Mouse (Mus musculus): ENCODE data around the gene Mlst8. TPM values are rescaled to one million over a fixed set of nuclear protein-coding genes. Genes with fewer than 3 reads are reported as not detected.

Gene Mlst8
- polyA plus RNA-seq, 1 experiment = 8.5 TPM

GRCm38 (mm10) chr17:24496026-24496425, 17.1 kb upstream of the Mlst8 start:
- no peak for TF ChIP-seq GATA1 (IDR thresholded peaks at IDR 0.05; ENCODE audit: low read length)

DNA sequence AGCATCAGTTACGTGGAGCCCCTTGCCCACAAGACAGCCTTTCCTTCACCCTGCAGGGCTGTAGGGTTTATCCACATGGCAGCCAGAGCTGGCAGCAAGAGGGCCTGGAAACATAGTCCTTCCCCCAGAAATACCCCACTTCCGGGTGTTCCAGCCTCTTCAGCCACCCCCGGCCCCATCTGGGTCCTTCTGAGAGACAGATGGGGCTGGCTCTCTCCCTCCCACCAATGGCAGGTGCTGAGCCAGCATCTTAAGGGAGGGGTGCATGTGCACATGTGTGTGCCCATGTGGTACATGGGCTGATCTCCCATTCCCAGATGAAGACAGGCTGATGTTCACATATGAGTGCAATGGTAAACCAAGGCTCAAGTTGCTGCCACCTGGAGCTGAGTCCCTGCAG, 16.6 kb upstream of the Mlst8 start:
- no peak for TF ChIP-seq GATA1 (IDR thresholded peaks at IDR 0.05; ENCODE audit: low read length)

DNA sequence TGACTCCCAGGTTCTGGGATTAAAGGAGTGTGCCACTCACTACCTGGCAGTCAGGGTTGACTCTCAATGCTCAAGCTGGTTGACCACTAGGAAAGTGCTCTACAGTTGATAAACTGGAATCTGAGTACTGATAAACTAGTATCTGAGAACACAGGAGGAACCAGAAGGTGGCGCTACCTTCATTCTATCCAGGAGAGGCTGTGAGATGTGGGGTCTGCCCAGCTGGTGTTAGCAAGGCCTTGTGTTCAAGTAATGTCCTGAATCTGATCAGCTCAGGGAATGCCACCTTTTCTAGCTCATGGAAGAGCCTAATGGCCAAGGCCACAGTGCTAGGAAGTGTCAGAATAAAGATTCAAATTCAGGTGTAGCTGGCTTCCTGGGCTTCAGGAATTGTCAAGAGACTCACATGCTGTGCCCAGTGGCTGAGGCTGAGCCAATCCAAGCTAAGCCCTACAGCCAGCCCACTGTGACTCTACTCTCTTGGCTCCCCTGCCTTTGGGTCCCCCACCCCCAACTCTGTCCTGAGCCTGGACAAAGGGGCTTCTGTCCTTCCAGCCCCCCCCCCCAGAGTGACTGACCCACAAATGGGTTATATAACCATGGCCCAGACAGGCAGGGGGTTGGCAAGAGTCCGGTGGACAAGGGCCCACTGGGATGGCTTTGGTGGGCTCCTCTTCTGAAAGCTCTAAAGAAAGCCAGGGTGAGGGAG, 15.9 kb upstream of the Mlst8 start:
- no peak for TF ChIP-seq GATA1 (IDR thresholded peaks at IDR 0.05; ENCODE audit: low read length)

DNA sequence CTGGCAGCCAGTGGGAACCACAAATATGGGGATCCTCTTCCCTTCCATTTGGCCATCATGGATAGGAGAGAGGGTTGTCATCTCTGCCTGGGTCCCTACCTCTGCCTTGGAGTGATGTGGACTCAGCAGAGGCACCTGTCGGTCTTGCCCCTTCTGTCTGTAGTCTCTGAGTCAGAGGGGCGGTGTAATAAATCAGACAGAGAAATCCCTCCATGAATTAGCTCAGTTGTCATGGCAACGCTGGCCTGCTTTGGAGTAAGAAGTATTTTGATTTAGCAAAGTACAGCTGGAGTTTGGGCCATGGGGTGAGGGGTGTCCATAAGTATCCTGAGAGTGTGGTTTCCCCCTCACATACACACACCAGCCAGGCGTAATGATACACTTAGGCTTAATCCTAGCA, 11.5 kb upstream of the Mlst8 start:
- no peak for TF ChIP-seq GATA1 (IDR thresholded peaks at IDR 0.05; ENCODE audit: low read length)

DNA sequence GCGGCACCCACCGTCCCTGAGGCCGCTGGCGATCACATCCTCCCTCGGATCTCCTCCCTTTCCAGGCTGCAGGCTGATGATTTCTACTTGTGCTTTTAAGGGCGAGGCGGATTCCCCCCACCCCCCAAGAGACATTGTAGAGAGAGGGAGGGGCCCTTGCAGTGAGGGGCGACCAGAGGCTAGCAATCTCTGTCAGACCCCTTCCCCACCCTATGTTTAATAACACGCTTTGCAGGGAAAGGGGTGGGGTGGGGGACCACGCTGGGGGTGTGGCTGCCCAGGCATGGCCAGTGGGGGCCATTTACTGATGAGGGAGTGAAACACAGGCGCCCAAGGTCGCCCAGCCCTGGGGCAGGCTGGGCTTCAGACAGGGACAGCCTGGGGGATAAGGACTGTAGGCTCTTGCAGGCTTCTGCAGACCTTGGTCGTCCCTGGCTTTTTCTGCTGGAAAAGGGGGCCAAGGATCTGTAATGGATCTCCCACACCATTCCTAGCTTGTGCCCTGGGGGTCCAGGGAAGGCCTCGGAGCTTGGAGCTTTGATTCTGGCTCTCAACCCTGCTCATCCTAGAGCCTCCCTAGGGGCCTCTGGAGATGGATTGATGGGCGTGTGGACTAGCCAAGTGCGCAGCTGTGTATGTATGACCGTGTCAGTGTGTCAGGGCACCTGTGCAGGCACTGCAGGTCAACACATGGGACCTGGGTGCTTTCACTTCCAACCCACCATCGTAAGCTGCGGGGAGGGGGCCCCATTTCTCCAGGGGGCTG, 10.6 kb upstream of the Mlst8 start:
- TF ChIP-seq GATA1 (IDR thresholded peaks at IDR 0.05; ENCODE audit: low read length) = no peak

- TF ChIP-seq GATA1 (IDR thresholded peaks at IDR 0.05; ENCODE audit: low read length) = no peak
Observed at GRCm38 (mm10) chr17:24488662-24489264, 9.9 kb upstream of the Mlst8 start.

DNA sequence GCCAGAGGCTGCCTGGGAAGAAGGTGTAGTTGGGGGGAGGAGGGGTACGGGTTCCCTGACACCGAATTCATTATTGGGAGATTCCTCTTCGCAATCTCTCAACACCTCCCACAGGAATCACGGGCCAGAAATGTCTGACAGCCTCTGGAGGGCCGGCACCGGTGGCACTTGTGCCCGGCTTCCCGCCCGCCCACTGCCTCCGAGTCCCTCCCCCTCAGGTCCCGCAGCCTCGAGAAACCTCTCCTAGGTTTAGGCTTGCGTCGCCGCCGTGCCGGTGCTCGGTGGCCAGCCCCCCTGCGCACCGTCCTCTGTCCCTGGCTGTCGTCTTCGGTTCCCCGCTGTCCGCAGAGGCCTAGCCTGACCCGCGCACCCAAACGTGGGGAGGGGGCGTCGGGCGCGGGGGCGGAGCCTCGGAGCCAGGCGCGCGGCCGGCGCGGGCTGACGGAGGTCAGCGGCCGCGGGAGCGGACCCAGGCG, 9.3 kb upstream of the Mlst8 start, which contains the start of gene Caskin1:
Caskin1 (plus strand) TSS at position 416 of the 476 bp plus-strand sequence.
- no peak for TF ChIP-seq GATA1 (IDR thresholded peaks at IDR 0.05; ENCODE audit: low read length)

GRCm38 (mm10) chr17:24485090-24485860, 6.4 kb upstream of the Mlst8 start:
- no peak for TF ChIP-seq GATA1 (IDR thresholded peaks at IDR 0.05; ENCODE audit: low read length)

DNA sequence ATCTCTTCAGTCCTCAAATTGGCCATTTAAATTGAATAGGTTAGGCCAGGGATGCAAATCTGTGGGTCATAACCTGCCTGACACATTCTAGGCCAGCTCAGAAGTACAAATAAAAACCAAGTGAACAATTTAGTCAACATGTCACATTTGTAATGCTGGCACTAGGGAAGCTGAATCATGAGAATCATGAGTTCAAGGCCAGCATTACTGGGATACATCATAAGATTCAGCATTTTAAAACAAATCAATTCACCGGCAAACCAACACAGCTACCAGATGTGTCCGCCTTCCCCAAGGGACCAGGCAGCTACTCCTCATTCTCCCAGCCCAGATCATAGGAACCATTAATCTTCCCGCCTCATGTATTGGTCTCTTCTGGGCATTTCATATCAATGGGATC, 4.6 kb upstream of the Mlst8 start:
- TF ChIP-seq GATA1 (IDR thresholded peaks at IDR 0.05; ENCODE audit: low read length) = no peak

- TF ChIP-seq GATA1 (IDR thresholded peaks at IDR 0.05; ENCODE audit: low read length) = no peak
Observed at GRCm38 (mm10) chr17:24481027-24481815, 2.3 kb upstream of the Mlst8 start.

DNA sequence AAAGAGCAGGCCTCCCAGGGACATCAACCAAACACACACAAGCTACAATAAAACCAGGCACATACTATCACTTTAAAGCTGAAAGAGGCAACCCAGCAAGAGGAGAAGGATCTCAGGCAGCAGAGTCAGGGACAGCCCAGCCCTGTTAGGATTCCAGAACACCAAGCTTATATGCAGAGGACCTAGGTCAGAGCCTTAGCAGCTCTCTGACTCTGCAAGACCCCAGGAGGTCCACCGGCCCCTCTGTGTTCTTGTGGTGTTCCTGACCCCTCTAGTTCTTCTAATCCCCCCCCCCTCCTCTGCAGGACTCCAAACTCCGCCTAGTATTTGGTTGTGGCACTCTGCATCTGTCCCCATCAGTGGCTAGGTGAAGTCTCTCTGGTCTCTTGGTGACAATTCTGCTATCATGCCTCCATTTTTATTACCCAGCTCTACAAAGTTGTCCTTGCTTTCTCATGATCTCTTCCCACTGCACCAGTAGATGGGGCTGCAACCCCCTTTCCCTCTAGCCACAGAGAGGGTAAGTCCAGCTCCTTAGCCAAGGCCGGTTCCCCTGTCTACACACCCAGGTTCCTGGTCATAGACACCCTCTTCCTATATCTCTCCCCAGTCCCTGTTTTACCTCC, 1.4 kb upstream of the Mlst8 start:
- no peak for TF ChIP-seq GATA1 (IDR thresholded peaks at IDR 0.05; ENCODE audit: low read length)

GRCm38 (mm10) chr17:24479431-24479830, 553 bp upstream of the Mlst8 start:
- TF ChIP-seq GATA1 (IDR thresholded peaks at IDR 0.05; ENCODE audit: low read length) = no peak

DNA sequence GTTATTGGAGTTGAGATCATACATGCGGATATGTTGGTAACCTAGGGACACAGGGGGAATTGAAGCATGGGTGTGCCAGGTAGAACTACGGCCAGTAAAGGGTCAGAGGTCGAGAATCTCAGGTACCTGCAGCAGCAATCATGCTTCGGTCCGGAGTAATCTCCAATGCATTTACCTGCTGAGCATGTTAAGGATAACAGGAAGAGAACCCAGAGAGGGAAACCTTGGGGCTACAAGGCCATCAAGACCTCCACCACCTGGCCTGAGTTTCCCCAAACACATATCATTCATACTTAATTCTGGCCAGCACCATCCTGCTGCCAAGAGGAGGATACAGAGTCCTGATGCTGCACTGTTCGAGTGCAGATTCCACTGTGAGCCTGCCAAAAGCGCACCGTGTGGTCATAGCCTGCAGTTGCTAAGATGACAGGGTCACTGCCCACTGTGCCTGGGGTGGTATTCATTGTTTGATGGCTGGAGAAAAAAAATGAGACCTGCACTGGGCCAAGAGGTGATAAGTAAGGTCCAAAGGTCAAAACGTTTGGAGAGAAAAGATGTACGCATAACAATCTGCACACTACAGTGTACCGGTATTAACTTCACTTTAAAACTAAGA, 785 bp downstream of the Mlst8 start:
- TF ChIP-seq GATA1 (IDR thresholded peaks at IDR 0.05; ENCODE audit: low read length) = no peak
